Mouse (Mus musculus): ENCODE results near the gene Ier3. TPM values are rescaled to one million over a fixed set of nuclear protein-coding genes. Genes with fewer than 3 reads are reported as not detected.
A peak's percentile ranks its signal among the peaks of the same experiment; 100 is the strongest.

Ier3 gene
- total and polyA plus RNA-seq, 2 experiments from 2014 or later, result 19.4 TPM

- no peaks in the 10 kb centered on the region for H3K4me1 ChIP-seq (ENCODE audit: insufficient read depth, low read length)
- H3K9me3 ChIP-seq (ENCODE audit: low read length), result no peaks in the 10 kb centered on the region
- 79% methylated on average over 1 of the region's 1 CpGs for WGBS
- peaks cover 63% of the 10 kb centered on the region for H3K36me3 ChIP-seq (ENCODE audit: insufficient read depth, low read length)
- H3K27me3 ChIP-seq (ENCODE audit: insufficient read depth, low read length), result no peaks in the 10 kb centered on the region
- no peak; the same call in 1 of the 2 replicates for ATAC-seq
- TF ChIP-seq CTCF (IDR thresholded peaks at IDR 0.05; ENCODE audit: low read depth), result peak; percentile 8; the same call in 1 of the 2 replicates
- no peak for DNase-seq (ENCODE audit: low spot score)
- no peak overlapping the region for H3K9ac ChIP-seq (replicated peaks; ENCODE audit: low read length)
- H3K27ac ChIP-seq, result no peak overlapping the region
- H3K4me2 ChIP-seq (ENCODE audit: low read depth, low read length), result no peak overlapping the region
- no peak overlapping the region for H3K4me3 ChIP-seq (ENCODE audit: low read length)
These were observed 26.6 kb downstream of the Ier3 start for GRCm38 (mm10) chr17:35848112-35848511.

GRCm38 (mm10) chr17:35850974-35851373, 29.5 kb downstream of the Ier3 start:
- ATAC-seq (no peak), DNase-seq (ENCODE audit: low spot score) (no peak)
- Histone ChIP-seq H3K4me3 (ENCODE audit: low read length) (no peak overlapping the region), H3K27ac (no peak overlapping the region), H3K4me1 (ENCODE audit: insufficient read depth, low read length) (no peaks in the 10 kb centered on the region), H3K36me3 (ENCODE audit: insufficient read depth, low read length) (peaks cover 65% of the 10 kb centered on the region), H3K9ac (replicated peaks; ENCODE audit: low read length) (no peak overlapping the region), H3K4me2 (ENCODE audit: low read depth, low read length) (no peak overlapping the region), H3K9me3 (ENCODE audit: low read length) (no peaks in the 10 kb centered on the region), H3K27me3 (ENCODE audit: insufficient read depth, low read length) (no peaks in the 10 kb centered on the region)
- no peak for TF ChIP-seq CTCF (IDR thresholded peaks at IDR 0.05; ENCODE audit: low read depth)
- WGBS, result 84% methylated on average over 3 of the region's 3 CpGs

- peaks cover 16% of the 10 kb centered on the region; the same call in 1 of the 2 replicates for H3K36me3 ChIP-seq (ENCODE audit: insufficient read depth, low read length)
- TF ChIP-seq CTCF (IDR thresholded peaks at IDR 0.05; ENCODE audit: low read depth), result no peak
- H3K9ac ChIP-seq (replicated peaks; ENCODE audit: low read length), result no peak overlapping the region
- H3K9me3 ChIP-seq (ENCODE audit: low read length), result no peaks in the 10 kb centered on the region
- H3K27ac ChIP-seq, result no peak overlapping the region
- DNase-seq (ENCODE audit: low spot score) (no peak), ATAC-seq (no peak)
- H3K27me3 ChIP-seq (ENCODE audit: insufficient read depth, low read length), result no peaks in the 10 kb centered on the region
- 93% methylated on average over 1 of the region's 1 CpGs for WGBS
- H3K4me2 ChIP-seq (ENCODE audit: low read depth, low read length), result no peak overlapping the region
- H3K4me3 ChIP-seq (ENCODE audit: low read length), result no peak overlapping the region
- H3K4me1 ChIP-seq (ENCODE audit: insufficient read depth, low read length), result no peaks in the 10 kb centered on the region; the same call in 1 of the 2 replicates
These were observed 37.9 kb downstream of the Ier3 start for GRCm38 (mm10) chr17:35859371-35859770.

GRCm38 (mm10) chr17:35859835-35860234, 38.4 kb downstream of the Ier3 start:
- Histone ChIP-seq H3K4me1 (ENCODE audit: insufficient read depth, low read length) (no peaks in the 10 kb centered on the region; the same call in 1 of the 2 replicates), H3K36me3 (ENCODE audit: insufficient read depth, low read length) (peaks cover 13% of the 10 kb centered on the region; the same call in 1 of the 2 replicates), H3K4me3 (ENCODE audit: low read length) (no peak overlapping the region), H3K27me3 (ENCODE audit: insufficient read depth, low read length) (no peaks in the 10 kb centered on the region), H3K9me3 (ENCODE audit: low read length) (no peaks in the 10 kb centered on the region), H3K9ac (replicated peaks; ENCODE audit: low read length) (no peak overlapping the region), H3K27ac (no peak overlapping the region), H3K4me2 (ENCODE audit: low read depth, low read length) (no peak overlapping the region)
- WGBS, result 80% methylated on average over 2 of the region's 2 CpGs
- no peak for TF ChIP-seq CTCF (IDR thresholded peaks at IDR 0.05; ENCODE audit: low read depth)
- ATAC-seq (no peak), DNase-seq (ENCODE audit: low spot score) (no peak)

- peak overlapping the region; percentile 90 for H3K27ac ChIP-seq
- peak overlapping the region; percentile 62 for H3K4me2 ChIP-seq (ENCODE audit: low read depth, low read length)
- H3K9ac ChIP-seq (replicated peaks; ENCODE audit: low read length), result peak overlapping the region; percentile 57
- no peak for DNase-seq (ENCODE audit: low spot score)
- H3K4me3 ChIP-seq (ENCODE audit: low read length), result peak overlapping the region; percentile 62
- WGBS, result 2% methylated on average over 12 of the region's 12 CpGs
- H3K27me3 ChIP-seq (ENCODE audit: insufficient read depth, low read length), result no peaks in the 10 kb centered on the region
- H3K9me3 ChIP-seq (ENCODE audit: low read length), result no peaks in the 10 kb centered on the region
- no peaks in the 10 kb centered on the region; the same call in 1 of the 2 replicates for H3K4me1 ChIP-seq (ENCODE audit: insufficient read depth, low read length)
- H3K36me3 ChIP-seq (ENCODE audit: insufficient read depth, low read length), result peaks cover 12% of the 10 kb centered on the region; the same call in 1 of the 2 replicates
- TF ChIP-seq CTCF (IDR thresholded peaks at IDR 0.05; ENCODE audit: low read depth), result no peak
- no peak for ATAC-seq
These were observed 39.3 kb downstream of the Ier3 start for GRCm38 (mm10) chr17:35860831-35861197.

- Histone ChIP-seq H3K4me2 (ENCODE audit: low read depth, low read length) (peak within 1 kb of the TSS; percentile 62), H3K27ac (peak within 1 kb of the TSS; percentile 90), H3K9ac (replicated peaks; ENCODE audit: low read length) (peak within 1 kb of the TSS; percentile 57), H3K9me3 (ENCODE audit: low read length) (no peaks in the 10 kb centered on the region), H3K4me1 (ENCODE audit: insufficient read depth, low read length) (no peaks in the 10 kb centered on the region; the same call in 1 of the 2 replicates), H3K4me3 (ENCODE audit: low read length) (peak within 1 kb of the TSS; percentile 62), H3K36me3 (ENCODE audit: insufficient read depth, low read length) (peaks cover 12% of the 10 kb centered on the region; the same call in 1 of the 2 replicates), H3K27me3 (ENCODE audit: insufficient read depth, low read length) (no peaks in the 10 kb centered on the region)
- peak; percentile 65 for TF ChIP-seq CTCF (IDR thresholded peaks at IDR 0.05; ENCODE audit: low read depth)
- WGBS, result under 1% methylated on average over 47 of the region's 47 CpGs
- peak; percentile 93 for DNase-seq (ENCODE audit: low spot score)
- ATAC-seq, result peak; percentile 93
These were observed 39.8 kb downstream of the Ier3 start, which contains the start of gene Nrm for GRCm38 (mm10) chr17:35861198-35861857. TSS of gene Nrm (plus strand) at chr17:35861318.

- Histone ChIP-seq H3K27ac (peak overlapping the region; percentile 95), H3K27me3 (ENCODE audit: insufficient read depth, low read length) (no peaks in the 10 kb centered on the region), H3K4me3 (ENCODE audit: low read length) (peak overlapping the region; percentile 56), H3K4me2 (ENCODE audit: low read depth, low read length) (peak overlapping the region; percentile 93), H3K4me1 (ENCODE audit: insufficient read depth, low read length) (peaks cover 11% of the 10 kb centered on the region), H3K9me3 (ENCODE audit: low read length) (no peaks in the 10 kb centered on the region), H3K36me3 (ENCODE audit: insufficient read depth, low read length) (no peaks in the 10 kb centered on the region), H3K9ac (replicated peaks; ENCODE audit: low read length) (peak overlapping the region; percentile 84)
- DNase-seq (ENCODE audit: low spot score) (no peak), ATAC-seq (no peak)
- TF ChIP-seq CTCF (IDR thresholded peaks at IDR 0.05; ENCODE audit: low read depth), result no peak
- WGBS, result 24% methylated on average over 10 of the region's 10 CpGs
These were observed 43.4 kb downstream of the Ier3 start for GRCm38 (mm10) chr17:35864832-35865353.

Data from hindbrain, postnatal 0 days (tissue).